14 mouse cellular contexts compared by ENCODE assay signal in the genomic region with DNA sequence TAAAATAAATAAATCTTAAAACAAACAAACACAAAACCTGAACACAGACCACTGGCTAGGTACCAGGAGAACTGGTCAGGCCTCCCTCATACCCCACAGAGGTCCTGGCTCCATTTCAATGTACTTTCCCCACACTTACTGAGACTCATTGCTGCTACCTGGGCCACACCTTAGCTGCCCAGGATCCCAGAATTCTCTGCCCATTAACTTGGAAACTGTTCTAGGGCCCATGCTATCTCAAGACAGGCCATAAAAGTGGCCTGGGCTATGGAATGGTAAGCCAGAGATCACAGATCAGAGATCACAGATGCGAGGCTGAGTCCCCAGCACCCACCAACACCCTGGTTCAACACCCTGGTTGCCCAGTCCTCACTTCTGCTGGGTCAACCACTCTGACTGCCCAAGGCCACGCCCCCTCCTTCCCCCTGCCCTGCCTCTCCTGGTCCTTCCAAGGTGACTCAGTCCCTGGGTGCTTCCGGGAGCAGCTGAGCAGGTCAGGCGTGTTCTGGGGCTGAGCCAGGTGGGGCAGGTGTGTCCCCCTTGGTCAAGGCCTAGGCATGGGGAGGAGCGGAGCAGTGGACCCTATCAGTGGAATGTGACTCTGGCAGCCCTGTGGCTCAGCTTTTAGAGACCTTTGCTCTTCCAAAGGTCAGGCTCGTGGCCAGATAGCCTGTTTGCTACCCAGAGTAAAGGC. TPM values are rescaled to one million over a fixed set of nuclear protein-coding genes. Genes with fewer than 3 reads are reported as not detected.
DNase-seq lines count a peak whose midpoint lies in the region; ATAC-seq and TF ChIP-seq lines count a peak whose summit lies in the region.
"Had no signal": no experiment of that assay in that cellular context is flagged by ENCODE, and none has a peak within 500 bp of the region (broad histone marks: within the 10 kb centered on the region; RNA-seq: fewer than 3 reads in every experiment).

No protein-coding gene starts in this region.

- peak overlapping the region; percentile 87 for H3K27ac ChIP-seq in intestine, postnatal 0 days (ENCODE audit: low read depth, low read length)
- H3K27ac ChIP-seq in stomach, embryonic 14.5 days (ENCODE audit: low read length), result peak overlapping the region; percentile 44; the same call in 1 of the 2 replicates
- H3K27ac ChIP-seq: forebrain, embryonic 12.5 days; hindbrain, embryonic 13.5 days; midbrain, embryonic 12.5 days had no signal

- peak; percentile 17 for DNase-seq in adrenal gland, postnatal 14 days
- no peak for DNase-seq in adrenal gland, adult 2 months
- peak; percentile 54 for DNase-seq in liver
- DNase-seq in neural tube, embryonic 10.5 days (ENCODE audit: extremely low spot score, low spot score), result no peak
- DNase-seq in spleen, adult 18-20 months, result no peak
- no peak for DNase-seq in testis, postnatal 10 days (ENCODE audit: low spot score)

- no peak overlapping the region for H3K4me3 ChIP-seq in intestine, postnatal 0 days (ENCODE audit: low read depth, low read length)
- no peak overlapping the region for H3K4me3 ChIP-seq in stomach, embryonic 14.5 days (ENCODE audit: low read depth, low read length)
- H3K4me3 ChIP-seq: forebrain, embryonic 12.5 days; hindbrain, embryonic 13.5 days; midbrain, embryonic 12.5 days had no signal

- no peaks in the 10 kb centered on the region for H3K9me3 ChIP-seq in intestine, postnatal 0 days (ENCODE audit: control insufficient read depth)
- no peaks in the 10 kb centered on the region for H3K9me3 ChIP-seq in stomach, embryonic 14.5 days (ENCODE audit: control insufficient read depth, low read depth, low read length)
- H3K9me3 ChIP-seq: forebrain, embryonic 12.5 days; hindbrain, embryonic 13.5 days; midbrain, embryonic 12.5 days had no signal

- ATAC-seq in intestine, postnatal 0 days, result peak; percentile 94
- ATAC-seq in stomach, embryonic 14.5 days (ENCODE audit: insufficient number of reproducible peaks, insufficient read depth, low FRiP score, low read depth), result peak; percentile 87

- no peak overlapping the region for H3K9ac ChIP-seq in intestine, postnatal 0 days (ENCODE audit: low read depth, low read length)
- no peak overlapping the region for H3K9ac ChIP-seq in stomach, embryonic 14.5 days (replicated peaks; ENCODE audit: low read depth, low read length)
- H3K9ac ChIP-seq: forebrain, embryonic 12.5 days; hindbrain, embryonic 13.5 days; midbrain, embryonic 12.5 days had no signal

- no peaks in the 10 kb centered on the region for H3K27me3 ChIP-seq in intestine, postnatal 0 days (replicated peaks; ENCODE audit: control insufficient read depth, insufficient read depth, low read length)
- no peaks in the 10 kb centered on the region for H3K27me3 ChIP-seq in stomach, embryonic 14.5 days (ENCODE audit: control insufficient read depth, insufficient read depth, low read length)

- no peak for TF ChIP-seq CTCF in intestine, postnatal 0 days (IDR thresholded peaks at IDR 0.05; ENCODE audit: low read depth)

- 26% methylated on average over 6 of the region's 6 CpGs for WGBS in intestine, postnatal 0 days
- 59% methylated on average over 6 of the region's 6 CpGs for WGBS in stomach, embryonic 14.5 days

- H3K4me2 ChIP-seq in intestine, postnatal 0 days (replicated peaks; ENCODE audit: low read depth), result peak overlapping the region; percentile 27; the same call in 1 of the 2 replicates
- H3K4me2 ChIP-seq in stomach, embryonic 14.5 days (replicated peaks; ENCODE audit: low read depth, low read length), result no peak overlapping the region
- H3K4me2 ChIP-seq: forebrain, embryonic 12.5 days; hindbrain, embryonic 13.5 days; midbrain, embryonic 12.5 days had no signal

- peaks cover 12% of the 10 kb centered on the region; the same call in 1 of the 2 replicates for H3K4me1 ChIP-seq in intestine, postnatal 0 days (replicated peaks; ENCODE audit: control insufficient read depth, insufficient read depth, low read length)
- no peaks in the 10 kb centered on the region for H3K4me1 ChIP-seq in stomach, embryonic 14.5 days (ENCODE audit: control insufficient read depth, insufficient read depth, low read length)
- H3K4me1 ChIP-seq: forebrain, embryonic 12.5 days; hindbrain, embryonic 13.5 days; midbrain, embryonic 12.5 days had no signal

- H3K36me3 ChIP-seq in intestine, postnatal 0 days (ENCODE audit: control insufficient read depth, insufficient read depth), result no peaks in the 10 kb centered on the region
- no peaks in the 10 kb centered on the region for H3K36me3 ChIP-seq in stomach, embryonic 14.5 days (ENCODE audit: control insufficient read depth, insufficient read depth, low read length)
- H3K36me3 ChIP-seq: forebrain, embryonic 12.5 days; hindbrain, embryonic 13.5 days; midbrain, embryonic 12.5 days had no signal

RNA-seq across cellular contexts. Expression of a gene that starts 8.3 kb away (rescaled TPM):
- total RNA-seq in adrenal gland, postnatal 14 days (2021), result 4.5 and 6.8 TPM in 2 replicates
- 1 to 10 TPM; 4.9 to 5.0 TPM for total RNA-seq in adrenal gland, adult 2 months (2021)
- 8.6 and 10.5 TPM in 2 replicates for polyA plus RNA-seq in adrenal gland, adult 2 months (2012; rRNA removed)
- 33.4 and 33.8 TPM in 2 replicates for polyA plus RNA-seq in intestine, postnatal 0 days (2015; fragmentation: Nextera tagmentation; extraction: Ambion mirVana)
- polyA plus RNA-seq in stomach, embryonic 14.5 days (2014; fragmentation: Nextera tagmentation; extraction: Ambion mirVana), result 2.2 and 2.3 TPM in 2 replicates

RNA-seq across cellular contexts. Expression of a gene that starts 34.1 kb away (rescaled TPM):
- total RNA-seq in adrenal gland, postnatal 14 days (2021), result 68.3 and 74.0 TPM in 2 replicates
- total RNA-seq in adrenal gland, adult 2 months (2021), result 10 to 100 TPM; 81.2 to 85.7 TPM
- polyA plus RNA-seq in adrenal gland, adult 2 months (2012; rRNA removed), result 97.6 and 107 TPM in 2 replicates
- polyA plus RNA-seq in intestine, postnatal 0 days (2015; fragmentation: Nextera tagmentation; extraction: Ambion mirVana), result 181 and 184 TPM in 2 replicates
- 105 and 120 TPM in 2 replicates for polyA plus RNA-seq in stomach, embryonic 14.5 days (2014; fragmentation: Nextera tagmentation; extraction: Ambion mirVana)

RNA-seq across cellular contexts. Expression of a gene that starts 35.3 kb away (rescaled TPM):
- total RNA-seq in adrenal gland, postnatal 14 days (2021), result not detected in 2 replicates
- total RNA-seq in adrenal gland, adult 2 months (2021), result not detected
- polyA plus RNA-seq in adrenal gland, adult 2 months (2012; rRNA removed), result not detected in 2 replicates
- polyA plus RNA-seq in intestine, postnatal 0 days (2015; fragmentation: Nextera tagmentation; extraction: Ambion mirVana), result 15.8 and 18.1 TPM in 2 replicates
- 6.3 and 6.8 TPM in 2 replicates for polyA plus RNA-seq in stomach, embryonic 14.5 days (2014; fragmentation: Nextera tagmentation; extraction: Ambion mirVana)
- total RNA-seq: gastrocnemius, postnatal 4 days; left cerebral cortex, postnatal 14 days had no signal
- polyA plus RNA-seq: hindbrain, embryonic 13.5 days; testis, adult 2 months had no signal

Comparison
In these comparisons a context has a peak if more than half of its experiments do, and no peak if none do; other contexts are left out.
1. DNase-seq: peak in adrenal gland, postnatal 14 days (single experiment) and liver (single experiment); none in adrenal gland, adult 2 months (single experiment), neural tube, embryonic 10.5 days (single experiment), spleen, adult 18-20 months (0 of 2) and testis, postnatal 10 days (single experiment).